Mouse (Mus musculus): ENCODE data around the gene Gm36079.
"Not testable (repeated sequence)": the region's sequence is repeated elsewhere in the genome, so short reads cannot be mapped to it uniquely, and the experiment has no call there.

Gene Gm36079

DNA sequence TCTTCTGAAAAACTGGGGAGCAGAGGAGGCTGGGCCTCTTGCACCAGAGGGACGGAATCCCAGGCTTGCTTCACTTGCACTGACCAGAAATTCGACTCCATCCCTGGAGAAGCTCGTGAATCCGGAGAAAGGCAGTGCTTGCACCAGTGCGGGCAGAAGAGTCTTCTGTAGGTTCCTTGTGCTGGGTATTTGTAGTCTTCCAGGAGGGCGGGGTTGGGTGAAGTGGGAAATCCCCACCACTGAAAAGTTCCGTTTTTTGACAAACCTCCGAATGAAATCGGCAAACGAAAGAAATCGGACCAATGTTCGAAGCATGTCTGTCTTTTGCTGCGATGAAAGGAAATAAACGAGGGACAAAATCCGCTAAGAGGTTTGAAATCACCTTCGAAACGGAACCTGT is at the start of gene Gm36079:
TSS of gene Gm36079 (minus strand) at position 101 of the 400 bp plus-strand sequence.
- DNase-seq, result not testable (repeated sequence)

- not testable (repeated sequence) for DNase-seq
Measured at GRCm38 (mm10) chr13:120070878-120071277, 44.1 kb upstream of the Gm36079 start.

GRCm38 (mm10) chr13:120070012-120070598 is 43.3 kb upstream of the Gm36079 start:
- not testable (repeated sequence) for DNase-seq

GRCm38 (mm10) chr13:120063439-120064089 is 36.8 kb upstream of the Gm36079 start:
- DNase-seq, result not testable (repeated sequence)

DNA sequence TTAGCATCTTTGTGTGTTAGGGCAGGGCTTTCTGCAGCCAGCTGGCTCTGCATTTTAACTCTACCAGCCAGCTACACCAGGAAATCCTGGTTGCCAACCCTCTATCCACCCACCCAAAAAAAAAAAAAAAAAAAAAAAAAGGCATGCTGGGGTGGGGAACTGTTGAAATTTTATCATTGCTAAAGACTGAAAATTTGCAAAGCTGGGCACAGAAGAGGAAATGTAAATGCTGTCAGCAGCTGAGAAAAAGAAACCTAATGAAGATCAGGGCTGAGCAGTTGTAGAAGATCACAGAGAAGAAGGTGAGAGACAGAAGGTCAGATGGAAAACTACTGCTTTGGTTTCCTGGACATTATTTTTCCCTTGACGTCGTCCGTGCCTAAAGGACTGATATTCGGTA is 36.1 kb upstream of the Gm36079 start:
- DNase-seq, result not testable (repeated sequence)

GRCm38 (mm10) chr13:120052085-120052484 is 25.3 kb upstream of the Gm36079 start, which contains the start of gene Gm21188:
Gene Gm21188 (minus strand): TSS chr13:120052194.
- not testable (repeated sequence) for DNase-seq

DNA sequence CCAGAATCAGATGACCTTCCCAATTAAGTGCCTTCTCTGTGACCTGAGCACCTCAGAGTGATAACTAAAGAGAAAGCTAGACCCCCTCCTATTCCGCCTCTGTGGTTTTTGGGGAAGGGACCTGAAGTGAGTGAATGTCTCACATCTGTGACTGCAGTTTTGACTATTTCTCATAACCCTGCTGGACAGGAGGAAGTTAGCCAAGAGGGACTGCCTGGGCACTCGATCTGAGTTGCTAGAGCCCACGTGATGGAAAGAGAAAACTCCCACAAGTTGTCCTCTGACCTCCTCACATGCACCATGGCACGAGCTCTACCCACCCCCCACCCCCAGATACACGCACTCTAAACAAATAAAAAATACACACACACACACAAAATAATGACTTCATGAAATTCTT is 21.8 kb upstream of the Gm36079 start:
- not testable (repeated sequence) for DNase-seq

- not testable (repeated sequence) for DNase-seq
Measured at GRCm38 (mm10) chr13:120048186-120048585, 21.4 kb upstream of the Gm36079 start.

GRCm38 (mm10) chr13:120046422-120047209 is 19.8 kb upstream of the Gm36079 start:
- DNase-seq, result not testable (repeated sequence)

GRCm38 (mm10) chr13:120041145-120041544 is 14.3 kb upstream of the Gm36079 start:
- DNase-seq, result peak; percentile 9 to 29

- DNase-seq, result not testable (repeated sequence)
Measured at GRCm38 (mm10) chr13:120037881-120038280, 11.1 kb upstream of the Gm36079 start.

DNA sequence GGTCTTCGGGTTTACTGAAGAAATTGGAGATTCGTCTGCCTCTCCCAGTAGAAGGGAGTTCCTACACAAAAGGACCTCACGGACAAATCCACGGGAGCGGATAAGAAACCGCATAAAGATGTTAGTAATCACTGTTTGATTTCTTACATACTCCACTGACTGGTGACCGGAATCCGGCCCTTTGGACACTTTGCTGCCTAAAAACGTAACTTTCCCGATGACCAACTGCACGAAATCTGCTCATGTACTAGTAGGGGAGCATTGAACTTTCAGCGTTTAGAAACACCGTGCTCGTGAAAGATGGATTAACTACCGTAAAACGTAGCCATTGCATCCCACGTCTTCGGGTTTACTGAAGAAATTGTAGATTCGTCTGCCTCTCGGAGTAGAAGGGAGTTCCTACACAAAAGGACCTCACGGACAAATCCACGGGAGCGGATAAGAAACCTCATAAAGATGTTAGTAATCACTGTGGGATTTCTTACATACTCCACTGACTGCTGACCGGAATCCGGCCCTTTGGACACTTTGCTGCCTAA is 9.8 kb upstream of the Gm36079 start:
- DNase-seq, result not testable (repeated sequence)

DNA sequence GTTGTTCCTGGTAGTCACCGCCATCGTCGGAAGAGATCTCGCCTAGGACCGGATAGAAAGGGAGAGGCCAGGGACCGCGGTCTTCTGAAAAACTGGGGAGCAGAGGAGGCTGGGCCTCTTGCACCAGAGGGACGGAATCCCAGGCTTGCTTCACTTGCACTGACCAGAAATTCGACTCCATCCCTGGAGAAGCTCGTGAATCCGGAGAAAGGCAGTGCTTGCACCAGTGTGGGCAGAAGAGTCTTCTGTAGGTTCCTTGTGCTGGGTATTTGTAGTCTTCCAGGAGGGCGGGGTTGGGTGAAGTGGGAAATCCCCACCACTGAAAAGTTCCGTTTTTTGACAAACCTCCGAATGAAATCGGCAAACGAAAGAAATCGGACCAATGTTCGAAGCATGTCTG is 8.3 kb upstream of the Gm36079 start:
- peak in 1 of 2 experiments; percentile 4 for DNase-seq

DNA sequence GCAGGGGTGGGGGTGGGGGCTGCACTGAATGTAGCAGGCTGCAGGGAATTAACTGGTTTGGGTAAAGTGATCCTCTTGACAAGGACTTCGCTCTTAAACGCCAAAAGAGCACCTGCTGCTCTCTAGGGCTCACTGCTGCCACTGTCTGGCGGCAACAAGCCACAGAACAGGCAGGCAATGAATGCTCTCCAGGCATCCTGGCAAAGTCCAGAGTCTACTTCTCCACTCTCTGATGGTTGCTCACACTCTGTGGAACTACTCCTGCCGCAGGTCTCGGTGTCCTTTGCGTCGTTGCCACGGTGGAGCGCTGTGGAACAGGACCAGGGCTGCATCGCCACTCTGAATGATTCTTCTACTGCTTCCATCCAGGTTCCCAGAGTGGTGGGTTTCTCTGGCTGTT is 7.8 kb upstream of the Gm36079 start:
- not testable (repeated sequence) for DNase-seq

- DNase-seq, result not testable (repeated sequence)
Measured at GRCm38 (mm10) chr13:120033516-120034190, 6.8 kb upstream of the Gm36079 start.

- DNase-seq, result peak in 1 of 2 experiments; percentile 7
Measured at GRCm38 (mm10) chr13:120031676-120032075, 4.9 kb upstream of the Gm36079 start.

- not testable (repeated sequence) for DNase-seq
Measured at GRCm38 (mm10) chr13:120027368-120027767, 557 bp upstream of the Gm36079 start.

DNA sequence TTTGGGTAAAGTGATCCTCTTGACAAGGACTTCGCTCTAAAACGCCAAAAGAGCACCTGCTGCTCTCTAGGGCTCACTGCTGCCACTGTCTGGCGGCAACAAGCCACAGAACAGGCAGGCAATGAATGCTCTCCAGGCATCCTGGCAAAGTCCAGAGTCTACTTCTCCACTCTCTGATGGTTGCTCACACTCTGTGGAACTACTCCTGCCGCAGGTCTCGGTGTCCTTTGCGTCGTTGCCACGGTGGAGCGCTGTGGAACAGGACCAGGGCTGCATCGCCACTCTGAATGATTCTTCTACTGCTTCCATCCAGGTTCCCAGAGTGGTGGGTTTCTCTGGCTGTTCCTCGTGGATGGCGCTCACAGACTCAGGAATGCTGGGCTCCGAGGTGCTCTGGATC is 438 bp downstream of the Gm36079 start:
- DNase-seq, result not testable (repeated sequence)

DNA sequence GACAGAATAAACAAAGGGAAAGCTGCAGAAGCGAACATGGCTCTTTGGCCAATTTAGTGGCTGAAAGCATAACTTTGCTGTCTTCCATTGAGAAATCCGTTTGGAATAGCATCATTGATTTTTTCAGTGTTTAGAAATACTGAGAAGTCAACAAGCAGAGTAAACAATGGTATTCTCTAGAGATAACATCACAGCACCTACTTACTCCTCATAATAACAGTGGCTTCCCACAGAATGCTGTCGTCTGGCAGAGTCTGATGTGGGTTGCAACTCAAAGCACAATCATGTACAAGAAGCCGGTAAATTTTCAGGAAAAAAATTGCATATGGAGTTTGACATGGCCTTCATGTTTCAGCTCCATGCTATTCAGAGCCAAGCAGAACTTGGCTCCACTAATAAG is 1.2 kb downstream of the Gm36079 start:
- not testable (repeated sequence) for DNase-seq

- not testable (repeated sequence) for DNase-seq
Measured at GRCm38 (mm10) chr13:120025004-120025403, 1.8 kb downstream of the Gm36079 start.

GRCm38 (mm10) chr13:120024581-120024980 is 2.2 kb downstream of the Gm36079 start:
- DNase-seq, result not testable (repeated sequence)

GRCm38 (mm10) chr13:120021477-120021876 is 5.3 kb downstream of the Gm36079 start:
- not testable (repeated sequence) for DNase-seq
